Mouse (Mus musculus) bone marrow, adult 2 months (tissue): ENCODE data around the gene Zbtb32.

Experiments
- CTCF ChIP-seq: fragments of 200-500 bp; IDR thresholded peaks from 2 replicates; pipeline ENCODE4 v1.5.1; 2011; ENCODE audit warnings: low read length, control low read depth; ENCODE audit not compliant: control insufficient read depth, insufficient read depth
- POLR2A ChIP-seq: fragments of 200-500 bp; IDR thresholded peaks from 2 replicates; pipeline ENCODE4 v1.6.1; 2011; ENCODE audit warnings: low read depth, mild to moderate bottlenecking, control low read depth, low read length, borderline replicate concordance; ENCODE audit not compliant: control insufficient read depth

DNA sequence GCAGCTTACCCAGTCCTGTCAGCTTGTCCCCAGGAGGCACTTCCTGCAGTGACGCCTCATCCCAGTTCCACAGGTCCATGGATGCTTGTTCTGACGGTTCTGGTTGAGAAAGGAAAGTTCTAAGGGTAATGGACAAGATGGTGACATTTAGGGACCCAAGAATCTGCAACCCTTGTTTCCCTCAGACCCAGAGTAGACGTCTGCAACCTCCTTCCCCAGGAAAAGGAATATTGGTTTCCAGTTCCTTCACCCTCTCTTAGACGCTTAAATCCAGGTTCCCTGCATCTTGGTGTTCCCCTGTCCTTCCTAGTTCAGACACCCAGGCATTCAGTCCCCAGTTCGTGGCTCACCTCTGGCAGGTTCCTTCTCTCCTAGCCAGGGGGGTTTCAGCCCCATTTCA lies 37.0 kb upstream of the Zbtb32 start, which contains the start of gene Etv2:
- no peak for TF ChIP-seq CTCF
- TF ChIP-seq POLR2A, result no peak
